Mouse (Mus musculus) gastrocnemius, postnatal 4 days (tissue): ENCODE measurements around the gene Baz1a. TPM values are rescaled to one million over a fixed set of nuclear protein-coding genes. Genes with fewer than 3 reads are reported as not detected.

ENCODE experiments used
- DNase-seq, 2 experiments: peaks; one replicate each; pipeline ENCODE4 v3.0.0; 2021 to 2022; ENCODE audit warnings: low spot score in 2 of 2, mixed read lengths in 2 of 2
- long read RNA-seq, 2 experiments: library from polyadenylated mRNA; stranded (forward); transcript quantifications; one replicate each; pipeline ENCODE4 v2.0.0; 2021
- total RNA-seq, 2 experiments: library from RNA; stranded (reverse); gene quantifications; 2 replicates each; pipeline ENCODE4 v1.2.3; 2021

Gene Baz1a
- 10 to 100 TPM; 11.4 to 13.4 TPM for total RNA-seq
- long read RNA-seq, experiment 1, partial matches to known transcripts, result 1 of 1 reads
- long read RNA-seq, experiment 1, other reads (novel, unspliced or antisense), result 0 of 1 reads
- long read RNA-seq, experiment 2, full-length matches to known transcripts, result 1 of 2 reads
- long read RNA-seq, experiment 2, partial matches to known transcripts, result 0 of 2 reads
- long read RNA-seq, experiment 2, other reads (novel, unspliced or antisense), result 1 of 2 reads

DNA sequence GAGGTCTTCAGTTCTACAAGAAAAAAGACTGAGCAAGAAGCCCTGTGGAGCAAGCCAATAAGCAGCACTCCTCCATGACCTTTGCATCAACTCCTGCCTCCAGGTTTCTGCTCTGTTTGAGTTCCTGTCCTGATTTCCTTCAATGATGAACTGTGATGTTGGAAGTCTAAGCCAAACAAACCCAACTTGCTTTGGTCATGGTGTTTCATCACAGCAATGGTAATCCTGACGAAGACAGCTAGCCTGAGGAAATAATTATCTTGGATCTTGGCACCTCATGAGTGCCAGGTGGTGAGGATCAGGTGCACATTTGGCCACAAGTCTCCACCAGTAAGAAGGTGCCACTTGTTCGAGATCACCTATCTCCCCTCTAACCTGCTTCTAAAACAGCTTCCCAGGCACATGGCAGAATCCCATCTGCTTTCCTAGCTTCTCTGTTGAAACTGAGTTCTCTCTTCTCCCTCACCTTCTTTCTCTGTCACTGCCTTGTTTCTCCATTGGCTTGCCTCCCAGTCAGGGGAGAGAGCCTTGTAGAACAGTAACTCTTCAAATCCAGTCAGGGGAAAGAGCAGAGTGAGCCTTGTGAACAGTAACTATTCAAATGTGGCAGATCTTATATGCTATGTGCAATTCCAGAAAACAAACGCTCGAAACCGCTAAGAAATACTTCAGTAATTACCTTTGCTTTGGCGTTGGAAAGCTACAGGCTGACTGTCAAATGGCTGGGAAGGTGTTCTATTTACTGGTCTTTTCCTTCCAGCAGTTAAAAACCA is at the start of gene Baz1a:
Gene Baz1a (minus strand): TSS at position 723 of the 773 bp plus-strand sequence.
- no peak for DNase-seq

DNA sequence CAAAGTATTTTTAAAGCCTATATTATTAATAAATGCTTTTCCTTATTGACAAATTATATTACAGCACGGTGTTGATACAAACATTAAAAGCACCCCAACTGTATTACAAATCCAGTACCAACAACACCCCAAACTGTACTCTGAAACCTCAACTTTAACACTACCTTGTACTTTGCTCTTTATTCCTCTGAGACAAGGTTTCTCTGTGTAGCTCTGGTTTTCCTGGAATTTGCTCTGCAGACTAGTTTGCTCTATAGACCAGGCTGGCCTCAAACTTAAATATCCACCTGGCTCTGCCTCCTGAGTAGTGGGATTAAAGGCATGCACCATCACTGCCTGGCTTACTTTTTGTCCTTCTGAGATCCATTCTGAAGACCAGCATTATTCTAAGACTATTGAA is 48.0 kb upstream of the Baz1a start:
- no peak for DNase-seq

DNA sequence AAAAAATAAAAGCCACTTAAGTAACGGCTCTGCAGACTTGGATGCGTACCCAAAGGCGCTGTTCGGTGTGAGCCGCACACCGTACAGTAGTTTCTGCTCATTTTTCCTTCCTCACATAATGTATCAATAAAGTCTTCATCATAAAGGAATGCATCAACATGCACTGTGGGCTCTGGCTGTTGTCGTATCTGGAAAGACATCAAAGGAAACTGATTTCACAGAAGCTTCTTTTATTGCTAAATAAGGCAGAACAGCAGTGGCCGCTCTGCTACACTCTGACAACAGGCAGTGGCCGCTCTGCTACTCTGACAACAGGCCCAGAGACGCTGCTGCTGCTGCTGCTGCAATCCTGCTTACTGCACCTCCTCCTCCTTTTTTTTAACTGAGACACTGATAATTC is 46.9 kb upstream of the Baz1a start:
- DNase-seq, result no peak

DNA sequence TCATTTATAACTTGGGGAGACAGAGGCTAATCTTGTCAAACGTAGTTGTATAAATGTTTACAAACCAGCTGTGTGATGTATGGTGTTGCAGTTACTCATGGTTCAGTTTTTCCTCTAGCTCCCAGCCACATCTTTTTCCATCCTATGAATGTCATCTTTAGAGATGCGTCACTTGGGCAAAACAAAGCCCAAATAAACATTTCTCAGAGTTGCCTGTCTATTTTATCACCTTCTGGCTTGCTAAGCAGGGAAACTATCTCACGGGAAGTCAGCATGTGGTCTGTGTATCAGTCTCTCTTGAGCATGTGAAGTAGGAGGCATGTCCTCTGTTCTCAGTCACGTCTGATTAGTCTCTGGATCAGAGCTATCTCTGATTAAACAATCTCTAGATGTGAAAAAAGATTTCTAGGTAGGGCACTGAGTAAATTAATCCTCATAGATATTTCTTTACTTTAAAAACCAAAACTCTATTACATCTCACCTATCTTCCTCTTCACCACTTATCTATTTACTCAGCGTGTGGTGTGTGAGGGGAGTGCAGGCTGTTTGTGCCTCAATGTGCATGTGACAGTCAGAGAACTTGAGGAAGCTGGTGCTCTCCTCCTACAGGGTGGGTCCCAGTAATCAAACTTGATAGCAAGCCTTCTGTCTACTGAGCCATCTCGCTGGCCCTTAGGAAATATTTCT is 46.2 kb upstream of the Baz1a start:
- no peak for DNase-seq

DNA sequence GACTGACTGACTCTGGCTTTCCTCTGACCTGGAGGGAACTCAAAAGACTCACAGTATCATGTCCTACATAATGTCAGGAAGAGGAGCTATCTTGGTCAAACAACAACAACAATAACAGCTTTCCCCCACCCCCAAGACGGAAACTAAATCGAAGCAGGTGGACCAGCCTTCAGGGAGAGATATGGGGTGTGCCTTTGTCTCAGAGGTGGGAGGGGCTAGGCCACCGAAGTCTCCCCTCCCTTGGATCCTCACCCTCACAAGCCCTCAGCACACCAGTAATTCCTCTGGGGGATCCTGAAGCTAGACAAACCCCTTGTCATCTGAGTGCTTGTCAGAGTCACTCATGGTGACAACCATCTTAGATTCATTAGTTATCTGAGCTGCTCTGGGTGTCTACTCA is 45.7 kb upstream of the Baz1a start:
- DNase-seq, result no peak

DNA sequence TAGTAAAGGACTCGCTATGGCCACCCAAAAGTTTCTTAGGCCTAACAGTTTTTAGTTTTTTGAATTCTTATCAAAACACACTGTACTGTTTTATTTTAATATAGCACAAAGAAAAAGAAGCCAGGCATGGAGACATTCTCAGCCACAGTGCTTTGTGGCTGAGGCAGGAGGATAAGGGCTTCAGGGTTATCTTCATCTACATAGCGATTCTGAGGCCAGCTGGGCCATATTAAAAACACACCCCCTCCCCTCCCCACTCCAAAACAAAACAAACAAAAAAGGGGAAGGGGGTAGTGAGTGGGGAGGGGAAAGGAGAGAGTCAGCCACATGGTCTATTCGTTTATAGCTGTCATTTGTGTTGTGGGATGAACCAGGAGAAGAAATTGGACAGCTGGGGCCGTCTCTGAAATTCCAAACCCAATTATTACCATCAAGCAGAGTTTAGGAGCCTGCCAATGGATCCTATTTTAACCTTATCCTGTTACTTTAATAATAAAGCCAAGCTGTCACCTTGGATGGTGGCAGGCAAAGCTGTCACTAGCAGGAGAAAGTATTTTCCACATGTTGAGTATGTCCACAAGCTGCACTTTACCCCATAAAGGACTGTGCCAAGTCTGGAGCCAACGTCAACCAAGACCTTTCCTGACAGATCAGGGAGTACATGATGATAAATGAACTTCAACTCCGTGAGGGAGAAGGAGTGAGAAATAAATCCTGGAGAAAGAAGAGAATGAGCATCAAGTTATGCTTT is 44.9 kb upstream of the Baz1a start:
- no peak for DNase-seq

DNA sequence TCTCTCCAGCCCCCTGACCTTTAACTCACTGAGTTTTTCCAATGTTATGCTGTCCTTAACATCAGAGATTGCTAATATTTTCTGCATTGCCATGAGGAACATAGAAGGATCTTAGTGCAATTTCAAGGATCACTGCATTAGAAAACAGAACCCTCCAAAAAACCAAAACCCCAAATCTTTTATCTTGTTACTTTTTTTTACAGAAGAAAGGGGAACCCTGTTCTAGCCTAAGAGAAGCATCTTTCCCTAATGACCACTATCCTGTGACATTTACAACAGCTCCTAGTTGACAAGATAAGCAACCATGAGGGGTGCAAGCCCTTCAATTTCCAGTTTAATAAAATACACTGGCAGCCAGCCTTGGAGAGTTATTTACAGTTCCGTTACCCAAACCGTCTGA is 42.6 kb upstream of the Baz1a start:
- DNase-seq, result no peak

DNA sequence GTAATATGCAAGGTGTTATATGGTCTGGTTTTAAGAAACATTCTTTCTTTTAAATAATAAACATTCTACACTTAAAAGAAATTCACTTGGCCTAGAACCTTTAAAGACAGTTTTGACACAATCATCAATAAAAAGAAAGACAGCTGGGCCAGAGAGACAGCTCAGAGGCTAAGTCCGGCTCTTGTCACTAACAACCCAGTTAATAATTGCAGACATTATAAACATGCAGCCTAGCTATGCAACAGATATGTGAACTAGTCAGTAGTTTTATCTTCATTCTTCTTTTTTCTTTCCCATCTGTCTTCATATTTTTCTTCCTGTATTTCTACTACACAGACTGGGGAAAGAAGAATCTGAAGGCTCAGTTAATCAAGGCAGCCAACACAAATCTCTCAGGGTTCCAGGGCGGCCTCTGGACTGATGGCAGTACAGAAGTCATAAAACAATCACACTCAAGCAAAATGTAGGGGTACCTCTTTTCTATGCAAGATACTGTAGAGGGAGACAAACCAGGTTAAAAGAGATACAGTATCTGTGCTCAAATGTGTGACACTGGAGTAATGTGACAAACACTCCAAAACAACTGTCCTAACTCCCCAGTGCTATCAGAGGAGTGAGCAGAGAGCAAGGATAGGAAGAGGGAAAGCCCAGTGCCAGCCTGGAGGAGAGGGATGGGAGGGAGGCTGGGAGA is 40.5 kb upstream of the Baz1a start:
- DNase-seq, result no peak

DNA sequence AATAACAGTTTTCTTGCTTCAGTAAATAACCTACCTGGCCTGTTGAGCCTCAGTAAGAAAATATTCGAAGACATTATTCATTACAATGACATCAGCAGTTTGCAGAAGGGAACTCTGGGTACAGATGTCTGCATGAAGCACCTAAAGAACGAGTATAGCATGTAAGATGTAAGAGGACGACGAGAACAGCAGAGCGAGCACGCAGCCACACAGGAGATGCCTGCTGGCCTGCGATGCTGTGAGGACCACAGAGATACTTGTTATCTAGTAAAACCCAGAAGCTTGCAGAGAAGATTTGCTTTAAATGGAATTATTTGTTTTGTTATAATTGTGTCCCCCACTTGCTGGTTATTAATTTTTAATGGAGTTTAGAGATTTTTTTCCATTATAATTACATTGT is 39.1 kb upstream of the Baz1a start:
- no peak for DNase-seq

DNA sequence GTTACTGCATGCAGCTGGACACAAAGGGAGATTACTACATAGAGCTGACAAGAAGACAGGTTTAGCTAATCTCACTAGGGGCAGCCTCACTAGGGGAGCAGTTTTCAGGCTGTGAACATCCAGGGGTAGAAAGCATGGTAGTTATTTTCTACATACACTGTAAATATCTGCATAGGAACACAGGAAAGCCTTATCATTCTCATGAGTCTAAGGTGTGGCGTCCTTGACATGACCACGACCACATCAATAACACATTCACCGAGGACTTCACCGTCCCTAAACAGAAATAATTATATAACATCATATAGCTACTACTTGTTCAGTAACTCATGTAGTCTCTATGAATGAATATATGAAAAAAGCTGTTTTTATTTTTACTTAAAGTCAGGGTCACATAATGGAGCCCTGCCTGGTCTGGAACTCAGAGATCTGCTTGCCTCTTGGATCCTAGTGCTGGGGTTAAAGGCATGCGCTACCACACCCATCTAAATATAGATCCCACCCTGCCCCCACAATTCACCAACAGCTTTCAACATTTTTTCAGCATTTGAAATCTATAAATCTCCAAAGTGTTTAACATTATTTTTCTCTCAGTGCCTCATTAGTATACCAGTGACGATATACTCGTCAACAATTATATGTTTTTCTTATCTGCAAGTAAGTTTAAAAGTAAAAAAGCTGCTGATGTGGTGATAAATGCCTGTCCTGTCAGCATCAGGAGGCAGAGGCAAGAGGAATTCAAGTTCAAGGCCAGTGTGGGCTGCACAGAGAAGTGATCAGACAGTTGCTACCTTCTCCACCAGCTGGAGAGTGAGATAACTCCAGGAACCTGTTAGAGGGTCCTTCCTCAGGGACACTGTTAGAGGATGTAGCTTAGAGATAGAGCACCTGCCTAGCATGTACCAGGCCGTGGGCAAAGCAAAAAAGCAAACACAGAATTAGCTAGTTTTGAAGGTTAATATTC is 37.3 kb upstream of the Baz1a start:
- no peak for DNase-seq

DNA sequence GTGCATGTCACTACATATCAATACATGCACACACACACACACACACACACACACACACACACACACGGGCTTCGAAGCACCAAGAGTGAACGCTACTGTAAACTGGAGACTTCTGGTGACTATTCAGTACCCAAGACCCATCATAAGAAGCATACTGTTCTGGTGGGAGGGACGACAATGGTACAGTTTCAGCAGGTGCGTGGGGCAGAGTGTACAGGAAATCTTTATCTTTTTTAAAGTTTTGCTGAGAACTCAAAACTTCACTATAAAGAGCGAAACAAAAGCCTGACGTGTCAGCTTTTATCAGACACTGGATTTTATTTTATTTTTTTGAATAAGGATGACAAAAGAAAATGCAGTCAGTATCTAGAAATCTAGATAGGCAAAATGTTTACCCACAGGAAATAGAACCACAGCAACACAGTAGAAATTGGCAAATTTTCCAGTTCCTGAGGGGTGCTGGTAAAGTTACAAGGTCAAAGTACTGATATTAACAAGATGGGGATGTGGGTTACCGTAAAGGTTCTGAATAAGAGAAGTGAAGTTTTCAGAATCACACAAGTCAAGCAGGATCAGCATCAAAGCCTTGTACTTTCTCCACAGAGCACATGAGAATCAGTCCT is 35.7 kb upstream of the Baz1a start:
- no peak for DNase-seq

DNA sequence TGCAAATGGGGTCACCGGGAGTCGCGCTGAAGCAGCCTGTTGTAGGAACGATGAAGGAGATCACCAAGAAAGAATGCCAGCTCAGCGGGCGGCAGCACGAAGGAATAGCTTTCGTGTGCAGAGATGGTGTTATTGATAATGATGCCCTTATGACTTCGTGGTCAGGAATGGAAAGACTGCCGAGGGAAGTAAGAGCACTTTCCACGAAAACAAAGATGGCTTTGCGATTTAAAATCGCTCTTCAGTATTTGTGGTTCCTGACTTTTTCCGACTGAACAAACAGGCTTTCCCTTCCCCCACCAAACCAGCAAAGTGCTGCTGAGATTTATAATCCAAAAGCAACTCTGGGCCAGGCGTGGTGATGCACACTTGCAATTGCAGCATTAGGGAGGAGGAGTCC is 26.9 kb upstream of the Baz1a start:
- DNase-seq, result no peak

DNA sequence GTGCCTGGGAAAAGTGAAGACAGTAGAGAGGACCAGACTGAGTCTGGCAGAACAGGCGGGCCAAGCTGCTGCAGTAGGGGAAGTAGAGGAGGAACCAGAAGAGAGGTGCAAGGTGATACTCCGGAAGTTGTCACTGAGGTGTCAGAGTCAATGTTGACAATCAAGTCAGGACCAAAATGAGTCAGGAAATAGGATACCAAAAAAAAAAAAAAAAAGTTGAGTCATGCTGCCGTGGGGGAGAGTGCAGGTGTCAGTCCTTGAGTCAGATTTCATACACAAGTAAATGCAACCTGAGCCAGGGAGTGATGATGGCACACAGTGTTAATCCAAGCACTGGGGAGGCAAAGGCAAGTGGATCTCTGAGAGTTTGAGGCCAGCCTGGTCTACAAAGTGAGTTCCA is 12.9 kb upstream of the Baz1a start:
- DNase-seq, result no peak

DNA sequence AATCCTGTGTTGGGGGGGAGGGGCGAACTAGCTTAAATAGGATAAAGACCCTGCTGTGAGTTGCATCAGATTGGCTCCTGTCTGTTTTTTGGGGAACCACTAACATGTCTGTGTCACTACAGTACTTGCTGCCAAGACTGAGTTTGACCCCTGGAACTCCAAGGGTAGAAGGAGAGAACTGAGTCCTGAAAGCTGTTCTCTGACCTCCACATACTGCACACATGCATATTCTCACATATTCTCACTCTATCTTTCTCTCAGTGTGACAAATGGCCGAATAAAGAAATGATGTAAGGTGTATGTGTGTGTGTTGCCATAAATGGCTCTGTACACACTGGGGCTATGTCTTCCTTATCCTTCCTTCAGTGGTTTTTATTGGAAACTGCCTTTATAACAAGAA is 9.1 kb upstream of the Baz1a start:
- DNase-seq, result no peak

DNA sequence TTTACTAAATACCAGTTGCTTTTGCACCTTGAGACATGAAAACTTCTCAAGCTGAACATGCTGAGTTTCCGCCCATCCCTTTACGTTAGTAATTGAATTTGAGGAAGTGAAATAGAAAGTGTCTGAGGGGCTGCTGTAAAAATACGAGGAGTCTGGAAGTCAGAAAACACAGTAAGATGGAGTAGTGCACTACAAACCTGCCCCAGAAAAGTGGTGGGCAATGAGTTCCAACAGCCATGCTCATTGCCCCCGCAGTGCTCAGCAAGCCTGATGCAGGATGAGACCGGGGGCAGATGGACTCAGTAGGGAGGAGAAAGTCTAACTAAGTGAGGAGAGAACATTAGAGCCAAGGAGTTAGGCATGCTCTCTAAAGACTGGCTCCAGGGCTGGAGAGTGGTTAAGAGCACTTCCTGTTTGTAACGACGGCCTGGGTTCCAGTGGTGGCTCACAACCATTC is 5.3 kb upstream of the Baz1a start:
- no peak for DNase-seq

DNA sequence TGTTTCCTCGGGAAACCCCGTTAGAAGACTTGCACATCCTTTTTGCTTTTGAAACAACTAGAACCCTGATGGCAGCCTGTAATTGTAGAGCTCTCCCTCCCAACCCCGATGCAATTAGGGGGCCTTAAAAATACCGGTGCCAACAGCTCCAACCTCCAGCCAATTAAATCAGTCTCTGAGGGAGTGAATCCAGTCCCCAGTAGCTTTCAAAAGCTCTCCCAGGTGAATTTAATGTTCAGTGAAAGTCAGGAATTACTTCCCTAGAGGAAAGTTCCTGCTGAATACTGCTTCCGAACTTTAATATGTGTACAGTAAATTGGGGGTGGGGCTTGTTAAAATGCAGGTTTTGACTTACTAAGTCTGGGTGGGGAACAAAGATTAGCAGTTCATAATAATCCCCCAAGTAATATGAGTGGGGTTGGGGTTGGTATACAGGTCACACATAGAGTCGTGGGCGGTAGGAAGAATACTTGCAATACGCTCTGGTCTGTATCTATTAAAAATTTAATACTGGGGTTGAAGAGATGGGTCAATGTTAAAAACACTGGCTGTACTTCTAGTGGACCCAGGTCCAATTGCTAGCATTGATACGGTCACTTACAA is 3.1 kb upstream of the Baz1a start:
- no peak for DNase-seq

DNA sequence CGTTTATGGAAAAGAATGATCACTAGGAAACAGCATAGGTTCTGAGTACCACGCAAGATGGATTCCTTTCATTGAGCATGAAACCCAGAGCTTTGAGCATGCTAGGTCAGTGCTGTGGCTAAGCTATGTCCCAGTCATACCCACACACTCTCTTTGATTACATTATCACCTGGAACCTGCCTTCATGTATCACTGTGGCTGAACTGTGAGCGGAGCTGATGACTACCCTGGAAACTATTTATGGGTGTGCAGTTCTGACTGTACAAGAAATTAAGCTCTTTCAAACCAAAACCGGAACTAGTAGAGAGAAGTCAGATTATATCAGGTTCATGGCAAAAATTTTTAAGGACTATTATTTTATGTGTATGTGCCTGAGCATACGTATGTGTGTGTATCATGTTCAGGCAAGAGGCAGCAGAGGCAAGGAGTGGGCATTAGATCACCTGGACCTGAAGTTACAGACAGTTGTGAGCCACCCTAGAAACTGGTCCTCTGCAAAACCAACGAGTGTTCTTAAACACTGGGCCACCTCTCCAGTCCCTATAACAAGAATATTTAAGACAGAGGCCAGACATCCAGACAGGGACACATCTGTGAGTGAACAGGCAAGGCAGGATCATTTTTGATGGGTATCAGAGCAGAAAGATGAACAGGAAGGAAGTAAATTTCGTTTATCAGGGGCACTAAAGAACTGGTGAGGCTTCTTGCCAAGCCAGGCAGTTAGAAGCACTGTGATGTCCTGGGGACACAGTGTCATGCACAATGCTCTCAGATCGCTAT is 2.4 kb upstream of the Baz1a start:
- no peak for DNase-seq

DNA sequence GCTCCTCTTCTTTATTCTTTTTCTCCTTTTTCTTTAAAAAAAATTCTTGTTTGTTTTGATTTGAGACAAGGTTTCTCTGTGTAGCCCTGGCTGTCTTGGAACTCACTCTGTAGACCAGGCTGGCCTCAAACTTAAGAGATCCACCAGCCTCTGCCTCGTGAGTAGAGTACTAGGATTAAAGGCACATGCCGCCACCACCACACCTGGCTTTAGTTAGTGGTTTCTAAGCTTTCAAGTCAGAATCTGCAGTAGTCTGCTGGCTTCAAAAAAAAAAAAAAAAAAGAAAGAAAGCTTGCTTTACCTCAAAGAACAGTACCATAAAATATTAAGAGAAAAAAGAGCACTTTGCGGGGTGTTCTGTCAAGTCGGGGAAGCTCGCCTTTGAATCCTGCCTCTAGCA is 1.3 kb upstream of the Baz1a start:
- DNase-seq, result no peak
